Mouse (Mus musculus) C2C12 (cell line): ENCODE results near the gene Cfap73. TPM values are rescaled to one million over a fixed set of nuclear protein-coding genes. Genes with fewer than 3 reads are reported as not detected.

Experiments
- H3K27me3 ChIP-seq: one replicate; pipeline ENCODE4 v1.6.1; 2011; ENCODE audit not compliant: control insufficient read depth, insufficient read depth, insufficient read length
- H3K36me3 ChIP-seq: one replicate; pipeline ENCODE4 v1.6.1; 2011; ENCODE audit not compliant: control insufficient read depth, insufficient read depth
- H3K4me3 ChIP-seq: one replicate; pipeline ENCODE4 v1.5.1; 2011; ENCODE audit warnings: mild to moderate bottlenecking, control low read depth; ENCODE audit not compliant: poor library complexity, insufficient read depth, severe bottlenecking
- H3K79me2 ChIP-seq: one replicate; pipeline ENCODE4 v1.6.1; 2011; ENCODE audit not compliant: control insufficient read depth, insufficient read depth
- H3K79me3 ChIP-seq: one replicate; pipeline ENCODE4 v1.6.1; 2011; ENCODE audit warnings: low read depth, control low read depth
- H3ac ChIP-seq: one replicate; pipeline ENCODE3; 2011; ENCODE audit warnings: low read depth; ENCODE audit not compliant: control insufficient read depth, insufficient read length
- CEBPB ChIP-seq: IDR thresholded peaks from one replicate; pipeline ENCODE4 v1.6.1; 2011; ENCODE audit warnings: low read depth, mild to moderate bottlenecking, control low read depth, moderate library complexity
- CTCF ChIP-seq: IDR thresholded peaks from one replicate; pipeline ENCODE4 v1.5.1; 2011; ENCODE audit not compliant: control insufficient read depth, insufficient read depth, insufficient read length
- FOSL1 ChIP-seq: IDR thresholded peaks from one replicate; pipeline ENCODE4 v1.8.0; 2011; ENCODE audit warnings: mild to moderate bottlenecking, low read length; ENCODE audit not compliant: poor library complexity, insufficient read depth, severe bottlenecking
- MAX ChIP-seq: IDR thresholded peaks from one replicate; pipeline ENCODE4 v1.6.1; 2011; ENCODE audit warnings: mild to moderate bottlenecking, control low read depth
- MYOD1 ChIP-seq: IDR thresholded peaks from one replicate; pipeline ENCODE4 v1.6.1; 2011; ENCODE audit warnings: low read depth; ENCODE audit not compliant: control insufficient read depth, insufficient read length
- MYOG ChIP-seq: IDR thresholded peaks from one replicate; pipeline ENCODE4 v1.6.1; 2011; ENCODE audit not compliant: control insufficient read depth, insufficient read length; ENCODE audit errors: extremely low read depth
- USF1 ChIP-seq: IDR thresholded peaks from one replicate; pipeline ENCODE4 v1.6.1; 2011; ENCODE audit warnings: low read depth, mild to moderate bottlenecking, control low read depth, moderate library complexity
- polyA plus RNA-seq: library from polyadenylated mRNA; unstranded; fragments of >200 nt; fragmentation: generic; extraction: Trizol; gene quantifications from one replicate; pipeline ENCODE4 v1.2.1, GENCODE M21; 2012; ENCODE audit warnings: missing spikeins

Gene Cfap73
- polyA plus RNA-seq, 1 experiment, result not detected

DNA sequence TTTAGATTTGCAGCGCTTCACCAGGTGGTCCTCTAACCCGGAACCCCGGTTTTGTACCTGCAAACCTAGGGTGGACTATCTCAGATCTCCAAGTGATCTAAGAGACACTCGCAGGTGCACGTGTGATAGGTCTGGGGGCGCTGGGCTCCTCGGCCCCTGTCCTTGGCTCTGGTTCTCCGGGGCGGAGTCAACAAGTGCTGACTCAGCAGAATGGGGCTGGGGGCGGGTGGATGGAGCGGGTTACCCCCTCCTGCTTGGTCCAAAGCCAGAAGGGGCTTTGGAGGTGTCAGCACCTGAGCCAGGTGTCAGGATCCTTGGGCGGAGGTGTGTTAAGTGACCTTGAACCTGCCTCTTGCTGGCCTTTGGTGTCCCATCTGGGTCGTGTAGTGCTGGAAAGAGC, 15.9 kb upstream of the Cfap73 start:
- Histone ChIP-seq H3K27me3 (peaks cover 65% of the 10 kb centered on the region), H3ac (no peak overlapping the region), H3K4me3 (no peak overlapping the region), H3K36me3 (no peaks in the 10 kb centered on the region), H3K79me3 (no peaks in the 10 kb centered on the region), H3K79me2 (no peaks in the 10 kb centered on the region)
- no peak for TF ChIP-seq MYOD1
- no peak for TF ChIP-seq FOSL1
- TF ChIP-seq MYOG, result no peak

DNA sequence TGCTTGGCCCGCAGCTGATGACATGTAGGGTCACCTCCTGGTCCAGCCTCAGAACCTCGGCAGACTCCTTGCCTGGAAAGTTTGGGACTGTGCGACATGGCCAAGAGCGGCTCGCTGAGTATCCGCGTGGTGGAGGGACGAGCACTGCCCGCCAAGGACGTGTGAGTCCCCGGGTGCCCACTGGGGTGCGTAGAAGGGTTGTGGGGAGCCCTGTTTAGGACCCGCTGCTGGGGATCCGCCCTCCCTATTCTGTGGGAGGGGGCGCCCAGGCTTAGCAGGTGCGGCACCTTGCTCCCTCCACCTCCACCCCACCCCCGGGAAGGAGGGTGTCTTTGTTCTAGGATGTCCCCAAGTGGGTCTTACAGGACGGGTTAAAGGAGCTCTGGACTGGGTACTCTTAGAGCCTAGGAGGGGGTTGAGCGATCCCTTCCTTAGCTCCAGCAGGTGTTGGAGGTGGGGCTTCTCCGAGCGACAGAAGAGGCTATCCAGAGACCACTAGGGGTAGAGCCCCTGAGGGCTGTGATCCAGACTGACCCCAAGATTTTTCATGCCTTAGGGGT, 15.4 kb upstream of the Cfap73 start:
- no peak for TF ChIP-seq FOSL1
- no peak for TF ChIP-seq USF1
- TF ChIP-seq MYOG, result no peak
- TF ChIP-seq MYOD1, result no peak
- no peak for TF ChIP-seq CTCF
- no peak for TF ChIP-seq CEBPB
- no peak for TF ChIP-seq MAX
- no peak overlapping the region for H3K4me3 ChIP-seq
- H3K27me3 ChIP-seq, result peaks cover 61% of the 10 kb centered on the region
- no peaks in the 10 kb centered on the region for H3K36me3 ChIP-seq
- no peak overlapping the region for H3ac ChIP-seq
- no peaks in the 10 kb centered on the region for H3K79me3 ChIP-seq
- H3K79me2 ChIP-seq, result no peaks in the 10 kb centered on the region

DNA sequence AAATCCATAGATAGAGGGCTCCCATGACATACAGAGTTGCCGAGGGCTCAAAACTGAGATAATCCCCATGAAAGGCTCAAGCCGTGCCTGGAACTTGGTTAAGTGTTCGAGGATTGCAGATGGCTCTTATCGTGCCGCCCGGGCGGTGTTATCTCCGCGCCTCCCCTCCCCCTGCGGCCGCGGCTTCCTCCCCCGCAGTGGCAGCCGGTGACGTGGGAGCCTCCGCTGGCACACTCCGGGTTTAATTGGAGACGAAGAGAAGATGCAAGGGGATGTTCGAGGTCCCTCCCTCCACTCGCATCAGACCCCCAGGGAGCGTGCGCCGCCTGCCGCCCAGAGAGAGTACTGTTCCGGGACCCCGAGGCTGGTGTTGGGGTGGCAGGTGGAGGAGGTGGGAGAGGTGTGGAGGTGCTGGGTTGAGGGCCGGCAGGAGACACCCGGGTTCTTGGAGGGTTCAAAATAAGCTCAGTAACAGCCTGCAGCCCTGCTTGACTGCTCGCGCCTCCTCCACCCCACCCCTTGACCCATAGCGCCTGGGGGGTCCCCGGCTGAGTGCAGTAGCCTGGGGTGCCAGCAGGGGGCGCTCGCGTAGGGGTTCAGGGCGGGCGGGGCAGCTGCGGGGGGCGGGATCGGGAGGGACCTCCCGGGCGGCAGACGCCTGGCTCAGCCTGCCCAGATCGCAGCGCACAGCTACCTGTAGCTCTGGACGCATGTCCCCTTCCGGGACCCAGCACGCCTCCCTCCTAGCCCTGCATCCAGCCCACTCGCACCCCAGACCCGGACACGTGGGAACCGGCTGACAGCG, 14.7 kb upstream of the Cfap73 start, which contains the start of gene Rasal1:
Gene Rasal1, plus strand, starts transcription at position 244 of the 805 bp plus-strand sequence.
- Histone ChIP-seq H3K27me3 (peaks cover 59% of the 10 kb centered on the region), H3ac (no peak within 1 kb of the TSS), H3K36me3 (no peaks in the 10 kb centered on the region), H3K79me3 (no peaks in the 10 kb centered on the region), H3K79me2 (no peaks in the 10 kb centered on the region), H3K4me3 (no peak within 1 kb of the TSS)
- TF ChIP-seq MYOD1 (no peak), CTCF (peak; percentile 43)

DNA sequence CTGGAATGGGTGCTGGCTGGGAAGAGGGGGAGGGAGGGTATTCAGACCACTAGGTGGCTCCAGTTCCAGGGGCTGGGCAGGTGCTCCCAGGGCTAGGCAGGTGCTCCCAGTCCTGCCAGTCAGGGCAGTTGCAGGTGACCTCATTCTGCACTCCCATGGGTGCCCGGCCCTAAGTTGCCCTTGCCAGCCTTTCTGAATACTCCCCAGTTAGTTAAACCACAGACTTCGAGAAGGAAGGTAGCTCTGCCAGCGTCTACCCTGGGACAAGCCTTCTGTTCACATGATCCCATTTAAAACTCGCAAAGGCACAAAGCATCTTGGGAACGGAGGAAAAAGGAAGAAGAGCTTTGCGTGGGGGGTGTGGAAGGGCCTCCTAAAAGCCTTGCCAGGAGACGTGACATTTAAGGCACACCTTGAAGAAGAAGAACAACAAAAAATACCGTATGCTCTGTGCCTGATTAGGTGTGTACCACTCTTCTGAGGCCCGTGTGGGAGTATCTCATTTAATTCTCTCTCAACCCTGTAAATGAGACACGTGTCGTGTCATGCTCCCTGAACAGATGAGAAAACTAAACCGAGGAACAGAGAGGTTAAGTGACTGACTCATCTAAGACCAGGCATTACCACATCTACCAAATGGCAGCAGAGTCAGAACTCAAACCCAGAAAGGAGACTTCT, 13.9 kb upstream of the Cfap73 start:
- no peaks in the 10 kb centered on the region for H3K36me3 ChIP-seq
- no peak for TF ChIP-seq CTCF
- no peak for TF ChIP-seq USF1
- no peak for TF ChIP-seq MYOD1
- no peak for TF ChIP-seq MAX
- no peak for TF ChIP-seq CEBPB
- no peak for TF ChIP-seq FOSL1
- no peak for TF ChIP-seq MYOG
- no peak overlapping the region for H3ac ChIP-seq
- H3K79me2 ChIP-seq, result no peaks in the 10 kb centered on the region
- H3K27me3 ChIP-seq, result peaks cover 51% of the 10 kb centered on the region
- no peak overlapping the region for H3K4me3 ChIP-seq
- H3K79me3 ChIP-seq, result no peaks in the 10 kb centered on the region

DNA sequence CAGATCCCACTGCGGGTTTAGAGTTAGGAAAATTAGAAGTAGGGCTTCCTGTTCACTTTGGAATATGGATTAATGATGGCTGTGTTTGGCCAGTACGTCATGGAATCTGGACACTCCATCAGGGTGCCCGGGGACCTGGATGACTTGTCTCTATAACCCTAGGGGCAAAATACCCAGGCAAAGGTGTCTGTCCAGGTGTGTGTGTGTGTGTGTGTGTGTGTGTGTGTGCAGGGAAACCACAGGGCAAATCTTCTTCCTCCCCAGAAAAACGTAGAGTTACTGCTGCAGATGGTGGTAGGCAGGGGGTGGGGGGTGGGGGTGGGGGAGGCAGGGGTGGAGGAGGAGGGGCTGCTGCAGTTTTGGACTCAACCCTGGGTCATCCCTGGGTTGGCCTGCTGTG, 13.3 kb upstream of the Cfap73 start:
- no peaks in the 10 kb centered on the region for H3K79me3 ChIP-seq
- peaks cover 49% of the 10 kb centered on the region for H3K27me3 ChIP-seq
- no peaks in the 10 kb centered on the region for H3K36me3 ChIP-seq
- no peak overlapping the region for H3K4me3 ChIP-seq
- TF ChIP-seq FOSL1 (no peak), MAX (no peak), USF1 (no peak), MYOD1 (no peak), CTCF (no peak), CEBPB (no peak), MYOG (no peak)
- no peak overlapping the region for H3ac ChIP-seq
- H3K79me2 ChIP-seq, result no peaks in the 10 kb centered on the region

DNA sequence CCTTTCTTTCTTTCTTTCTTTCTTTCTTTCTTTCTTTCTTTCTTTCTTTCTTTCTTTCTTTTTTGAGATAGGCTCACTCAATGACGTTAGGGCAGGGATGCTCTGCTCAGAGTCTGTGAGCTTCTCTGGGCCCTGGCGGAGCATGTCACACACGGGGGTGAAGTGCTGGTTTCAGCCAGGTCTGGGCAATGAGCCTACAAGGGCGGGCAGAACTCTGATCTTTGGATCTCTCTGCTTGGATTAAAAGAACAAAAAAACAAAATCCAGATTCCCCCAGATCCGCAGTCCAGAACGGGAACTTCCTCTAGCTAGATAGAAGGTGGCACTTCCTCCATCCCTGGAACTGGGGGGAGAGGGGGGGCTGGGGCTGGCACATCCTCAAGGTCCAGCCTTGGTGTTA, 11.8 kb upstream of the Cfap73 start:
- Histone ChIP-seq H3K79me2 (no peaks in the 10 kb centered on the region), H3K27me3 (peaks cover 44% of the 10 kb centered on the region), H3K79me3 (no peaks in the 10 kb centered on the region), H3ac (no peak overlapping the region), H3K4me3 (no peak overlapping the region), H3K36me3 (no peaks in the 10 kb centered on the region)
- TF ChIP-seq CEBPB (no peak), MAX (no peak), FOSL1 (no peak), MYOD1 (no peak), CTCF (no peak), USF1 (no peak), MYOG (no peak)
